Mouse (Mus musculus): ENCODE data around the gene Krtap4-1. TPM values are rescaled to one million over a fixed set of nuclear protein-coding genes. Genes with fewer than 3 reads are reported as not detected.

Krtap4-1 gene
- polyA plus RNA-seq, 1 experiment = not detected

DNA sequence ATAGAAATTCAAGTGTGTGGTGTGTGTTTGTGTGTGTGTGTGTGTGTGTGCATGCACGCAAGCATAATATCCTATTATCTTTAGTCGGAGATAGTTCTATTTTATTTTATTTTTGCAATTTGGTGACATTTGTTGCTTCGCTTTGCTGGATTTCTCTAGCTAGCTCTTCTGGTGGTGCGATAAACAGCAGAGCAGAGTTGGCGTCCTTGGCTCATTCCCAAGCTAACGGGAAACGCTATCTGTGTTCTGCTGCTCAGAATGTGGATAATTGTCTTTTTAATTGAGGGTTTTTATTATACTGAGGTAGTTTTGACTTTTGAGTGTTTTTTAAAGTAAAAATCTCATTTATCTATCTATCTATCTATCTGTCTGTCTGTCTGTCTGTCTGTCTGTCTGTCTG, 42.9 kb downstream of the Krtap4-1 start:
- DNase-seq (ENCODE audit: low read depth) = no peak

- no peak for DNase-seq (ENCODE audit: low read depth)
Measured at GRCm38 (mm10) chr11:99583245-99583704, 44.8 kb downstream of the Krtap4-1 start, which contains the start of gene Krtap1-4. Krtap1-4 (minus strand) TSS chr11:99583654.

DNA sequence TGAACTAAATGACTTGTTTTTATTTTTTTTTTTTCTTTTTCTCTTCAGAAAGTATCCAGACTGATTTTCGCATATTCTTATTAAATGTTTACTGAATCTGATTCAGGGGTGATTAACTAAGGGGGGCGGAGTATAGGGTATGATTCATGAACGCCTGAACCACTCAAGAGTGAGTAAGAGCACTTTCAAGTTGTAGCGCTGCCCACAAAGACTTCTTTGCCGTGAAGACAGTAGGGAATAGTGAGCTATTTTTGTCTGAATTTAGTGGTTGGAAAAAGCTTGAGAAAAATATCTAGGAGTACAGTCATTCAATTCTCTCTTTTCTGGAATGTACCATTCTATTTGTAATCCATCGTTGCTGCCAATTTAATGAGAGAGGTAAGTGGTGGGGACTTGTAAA, 46.5 kb downstream of the Krtap4-1 start:
- no peak for DNase-seq (ENCODE audit: low read depth)

- DNase-seq (ENCODE audit: low read depth) = no peak
Measured at GRCm38 (mm10) chr11:99581051-99581450, 47.0 kb downstream of the Krtap4-1 start.

- DNase-seq (ENCODE audit: low read depth) = no peak
Measured at GRCm38 (mm10) chr11:99580636-99581035, 47.4 kb downstream of the Krtap4-1 start, which contains the start of gene Krtap1-5. Krtap1-5 (minus strand) TSS chr11:99581016.

Other genes with a start within 250 kb of the Krtap4-1 start
- 0.93 and 1.2 TPM in 2 replicates for gene Krt10, start 238.9 kb downstream of the Krtap4-1 start, polyA plus RNA-seq (2012; rRNA removed)
- gene Krt12, start 206.0 kb downstream of the Krtap4-1 start, polyA plus RNA-seq (2012; rRNA removed) = not detected in 2 replicates
- 0.30 and 0.61 TPM in 2 replicates for gene Krt20, start 190.1 kb downstream of the Krtap4-1 start, polyA plus RNA-seq (2012; rRNA removed)
- 20.2 and 32.9 TPM in 2 replicates for gene Krt23, start 135.1 kb downstream of the Krtap4-1 start, polyA plus RNA-seq (2012; rRNA removed)
- not detected in 2 replicates for gene Krt39, start 106.9 kb downstream of the Krtap4-1 start, polyA plus RNA-seq (2012; rRNA removed)
- gene Krt40, start 85.1 kb downstream of the Krtap4-1 start, polyA plus RNA-seq (2012; rRNA removed) = not detected in 2 replicates
- gene Krtap3-3, start 77.4 kb downstream of the Krtap4-1 start, polyA plus RNA-seq (2012; rRNA removed) = 0.66 and 1.0 TPM in 2 replicates
- not detected in 2 replicates for gene Krtap3-2, start 71.4 kb downstream of the Krtap4-1 start, polyA plus RNA-seq (2012; rRNA removed)
- gene Gm11939, start 68.8 kb downstream of the Krtap4-1 start, polyA plus RNA-seq (2012; rRNA removed) = not detected in 2 replicates
- gene Krtap3-1, start 61.6 kb downstream of the Krtap4-1 start, polyA plus RNA-seq (2012; rRNA removed) = not detected in 2 replicates
- gene Krtap1-5, start 47.2 kb downstream of the Krtap4-1 start, polyA plus RNA-seq (2012; rRNA removed) = not detected in 2 replicates
- not detected in 2 replicates for gene Krtap1-4, start 44.6 kb downstream of the Krtap4-1 start, polyA plus RNA-seq (2012; rRNA removed)
- not detected in 2 replicates for gene Krtap1-3, start 36.9 kb downstream of the Krtap4-1 start, polyA plus RNA-seq (2012; rRNA removed)
- not detected in 2 replicates for gene Krtap9-3, start 30.1 kb downstream of the Krtap4-1 start, polyA plus RNA-seq (2012; rRNA removed)
- gene Gm11938, start 24.9 kb downstream of the Krtap4-1 start, polyA plus RNA-seq (2012; rRNA removed) = not detected in 2 replicates
- gene Gm11937, start 18.0 kb downstream of the Krtap4-1 start, polyA plus RNA-seq (2012; rRNA removed) = not detected in 2 replicates
- gene Krtap2-4, start 13.4 kb downstream of the Krtap4-1 start, polyA plus RNA-seq (2012; rRNA removed) = not detected in 2 replicates
- gene Gm11562, start 7.8 kb downstream of the Krtap4-1 start, polyA plus RNA-seq (2012; rRNA removed) = not detected in 2 replicates
- not detected in 2 replicates for gene Krtap4-2, start 6.8 kb upstream of the Krtap4-1 start, polyA plus RNA-seq (2012; rRNA removed)
- not detected in 2 replicates for gene Krtap4-7, start 15.9 kb upstream of the Krtap4-1 start, polyA plus RNA-seq (2012; rRNA removed)
- not detected in 2 replicates for gene Gm11555, start 22.0 kb upstream of the Krtap4-1 start, polyA plus RNA-seq (2012; rRNA removed)
- gene Gm11563, start 30.7 kb upstream of the Krtap4-1 start, polyA plus RNA-seq (2012; rRNA removed) = not detected in 2 replicates
- not detected in 2 replicates for gene Krtap4-6, start 37.7 kb upstream of the Krtap4-1 start, polyA plus RNA-seq (2012; rRNA removed)
- not detected in 2 replicates for gene Gm14190, start 62.5 kb upstream of the Krtap4-1 start, polyA plus RNA-seq (2012; rRNA removed)
- not detected in 2 replicates for gene Gm14180, start 106.1 kb upstream of the Krtap4-1 start, polyA plus RNA-seq (2012; rRNA removed)
- not detected in 2 replicates for gene Gm11595, start 144.7 kb upstream of the Krtap4-1 start, polyA plus RNA-seq (2012; rRNA removed)
- not detected in 2 replicates for gene Krtap4-8, start 152.5 kb upstream of the Krtap4-1 start, polyA plus RNA-seq (2012; rRNA removed)
- not detected in 2 replicates for gene Krtap4-9, start 157.0 kb upstream of the Krtap4-1 start, polyA plus RNA-seq (2012; rRNA removed)
- not detected in 2 replicates for gene Gm11596, start 165.2 kb upstream of the Krtap4-1 start, polyA plus RNA-seq (2012; rRNA removed)
- gene Gm11569, start 170.7 kb upstream of the Krtap4-1 start, polyA plus RNA-seq (2012; rRNA removed) = not detected in 2 replicates
- not detected in 2 replicates for gene Gm11554, start 176.2 kb upstream of the Krtap4-1 start, polyA plus RNA-seq (2012; rRNA removed)
- not detected in 2 replicates for gene Krtap4-13, start 181.7 kb upstream of the Krtap4-1 start, polyA plus RNA-seq (2012; rRNA removed)
- gene Gm11564, start 187.4 kb upstream of the Krtap4-1 start, polyA plus RNA-seq (2012; rRNA removed) = not detected in 2 replicates
- gene 2300003K06Rik, start 209.8 kb upstream of the Krtap4-1 start, polyA plus RNA-seq (2012; rRNA removed) = not detected in 2 replicates
- gene Krtap4-16, start 223.4 kb upstream of the Krtap4-1 start, polyA plus RNA-seq (2012; rRNA removed) = not detected in 2 replicates
- not detected in 2 replicates for gene Gm11568, start 229.7 kb upstream of the Krtap4-1 start, polyA plus RNA-seq (2012; rRNA removed)
- not detected in 2 replicates for gene Gm11559, start 236.2 kb upstream of the Krtap4-1 start, polyA plus RNA-seq (2012; rRNA removed)
- gene Krtap9-1, start 245.2 kb upstream of the Krtap4-1 start, polyA plus RNA-seq (2012; rRNA removed) = not detected in 2 replicates

All from gonadal fat pad, adult 2 months (tissue).